Mouse (Mus musculus) small intestine, adult 2 months (tissue): ENCODE measurements around the gene Afap1.

Source experiments
- CTCF ChIP-seq: fragments of 200-500 bp; IDR thresholded peaks from 2 replicates; pipeline ENCODE4 v1.5.1; 2012; ENCODE audit warnings: low read depth, mild to moderate bottlenecking, control low read depth, inconsistent platforms, low read length, moderate library complexity, mixed read lengths; ENCODE audit not compliant: insufficient replicate concordance, insufficient read length; ENCODE audit errors: extremely low read depth
- POLR2A ChIP-seq: fragments of 200-500 bp; IDR thresholded peaks from 2 replicates; pipeline ENCODE4 v1.6.1; 2012; ENCODE audit warnings: low read depth, mild to moderate bottlenecking, control low read depth, inconsistent platforms, low read length, moderate library complexity

- TF ChIP-seq CTCF, result no peak
- TF ChIP-seq POLR2A, result no peak
These were observed 70.5 kb downstream of the Afap1 start for GRCm38 (mm10) chr5:35963635-35964034.
